Mouse (Mus musculus) kidney, adult 2 months (tissue): Measurements from ENCODE around the gene Olfr707. TPM values are rescaled to one million over a fixed set of nuclear protein-coding genes. Genes with fewer than 3 reads are reported as not detected.
"Not testable (repeated sequence)": the region's sequence is repeated elsewhere in the genome, so short reads cannot be mapped to it uniquely, and the experiment has no call there.

Experiments used
- DNase-seq: peaks from one replicate; pipeline ENCODE4 v3.0.0; 2021
- H3K27ac ChIP-seq: fragments of 200-500 bp; 2 replicates; pipeline ENCODE4 v1.5.1; 2012; ENCODE audit warnings: low read depth, low read length, control low read depth, inconsistent platforms; ENCODE audit not compliant: insufficient read depth
- H3K27me3 ChIP-seq: fragments of 200-500 bp; replicated peaks from 2 replicates; pipeline ENCODE4 v1.6.1; 2012; ENCODE audit warnings: mild to moderate bottlenecking, moderate library complexity, low read length, inconsistent platforms; ENCODE audit not compliant: control insufficient read depth, insufficient read depth
- H3K36me3 ChIP-seq: fragments of 200-500 bp; 2 replicates; pipeline ENCODE4 v1.6.1; 2012; ENCODE audit warnings: mild to moderate bottlenecking, moderate library complexity, low read length, inconsistent platforms; ENCODE audit not compliant: control insufficient read depth, insufficient read depth
- H3K4me1 ChIP-seq: fragments of 200-500 bp; 2 replicates; pipeline ENCODE4 v1.6.1; 2011; ENCODE audit warnings: low read length; ENCODE audit not compliant: control insufficient read depth, insufficient read depth
- H3K4me3 ChIP-seq: fragments of 200-500 bp; 2 replicates; pipeline ENCODE4 v1.5.1; 2011; ENCODE audit warnings: mild to moderate bottlenecking, low read depth, low read length, control low read depth; ENCODE audit not compliant: insufficient read depth
- CTCF ChIP-seq: fragments of 200-500 bp; conservative IDR thresholded peaks from 2 replicates; pipeline ENCODE4 v1.5.1; 2011; ENCODE audit warnings: low read depth, mild to moderate bottlenecking, control low read depth, low read length, moderate library complexity, mixed read lengths; ENCODE audit not compliant: insufficient read depth, insufficient read length
- POLR2A ChIP-seq: fragments of 200-500 bp; IDR thresholded peaks from one replicate; pipeline ENCODE4 v1.6.1; 2011; ENCODE audit warnings: low read depth, low read length, control low read depth
- WGBS: fragments of 180-500 bp; shearing (Covaris S2); methylation state at CpG from one replicate; pipeline ENCODE4 v1.1.7; 2018; 5-methylcytosine and 5-hydroxymethylcytosine counted together
- polyA plus RNA-seq: library from polyadenylated mRNA; depleted of rRNA; stranded (reverse); fragments of >200 nt; gene quantifications from 2 replicates; pipeline ENCODE4 v1.2.3, GENCODE M21; 2012; rRNA removed

Olfr707 gene
- not detected in 2 replicates for polyA plus RNA-seq

GRCm38 (mm10) chr7:106901141-106901540 is at the start of gene Olfr707:
Gene Olfr707, minus strand, starts transcription at chr7:106901241.
- not testable (repeated sequence) for DNase-seq
- WGBS: 74% methylated on average over 3 of the region's 3 CpGs

DNA sequence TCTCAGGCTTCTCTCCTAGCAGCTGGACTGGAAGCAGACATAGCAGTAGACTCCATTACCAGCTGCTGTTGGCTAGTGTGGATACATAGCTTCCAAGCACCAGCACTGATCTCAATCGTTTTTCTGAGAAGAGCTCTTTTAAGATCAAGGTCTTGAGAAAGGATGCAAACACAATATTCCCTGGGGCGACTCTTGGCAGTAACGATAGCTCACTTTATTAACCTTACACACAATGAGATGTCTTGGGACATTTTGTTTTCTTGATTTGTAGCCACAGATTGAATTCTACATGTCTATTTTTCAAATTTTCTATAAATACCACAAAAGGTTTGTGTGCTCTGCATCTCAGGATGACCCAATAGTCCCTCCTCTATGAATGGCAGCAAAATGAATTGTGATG is 47.2 kb upstream of the Olfr707 start, which contains the start of gene Olfr710:
Gene Olfr710 (minus strand): TSS at position 101 of the 400 bp plus-strand sequence.
- H3K27me3 ChIP-seq: no peaks in the 10 kb centered on the region
- TF ChIP-seq CTCF (no peak), POLR2A (no peak)
- 68% methylated on average over 3 of the region's 3 CpGs for WGBS
- no peaks in the 10 kb centered on the region for H3K4me1 ChIP-seq
- H3K4me3 ChIP-seq: no peak within 1 kb of the TSS
- no peak within 1 kb of the TSS for H3K27ac ChIP-seq
- DNase-seq: no peak
- no peaks in the 10 kb centered on the region for H3K36me3 ChIP-seq

More at GRCm38 (mm10) chr7:106901141-106901540, at the start of gene Olfr707:
- not testable (repeated sequence) for H3K27me3 ChIP-seq, H3K36me3 ChIP-seq, H3K27ac ChIP-seq, H3K4me3 ChIP-seq, H3K4me1 ChIP-seq

DNA sequence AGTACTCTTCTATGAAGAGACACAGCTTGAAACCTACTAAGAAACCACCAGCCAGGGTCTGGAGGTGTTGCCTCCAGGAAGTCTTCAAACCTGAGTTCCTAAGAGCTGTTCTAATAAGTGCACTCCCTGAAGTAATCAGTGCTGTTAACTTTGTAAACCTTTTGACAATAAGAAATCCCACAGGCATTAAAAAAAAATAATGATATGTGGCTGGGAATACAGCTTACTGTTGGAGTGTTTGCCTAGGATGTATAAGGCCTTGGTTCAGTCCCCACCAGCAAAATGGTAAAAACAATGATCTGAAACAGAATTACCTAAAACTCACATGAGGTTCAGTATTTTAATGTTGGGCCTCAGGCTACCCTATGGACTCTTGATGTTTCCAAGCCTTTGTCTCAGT is 31.1 kb upstream of the Olfr707 start, which contains the start of gene Olfr709-ps1:
Gene Olfr709-ps1 (minus strand): TSS at position 101 of the 400 bp plus-strand sequence.
- no peak for DNase-seq
- no peaks in the 10 kb centered on the region for H3K27me3 ChIP-seq
- TF ChIP-seq POLR2A (no peak), CTCF (no peak)
- H3K27ac ChIP-seq: no peak within 1 kb of the TSS
- no peaks in the 10 kb centered on the region for H3K4me1 ChIP-seq
- no peaks in the 10 kb centered on the region for H3K36me3 ChIP-seq
- H3K4me3 ChIP-seq: no peak within 1 kb of the TSS

GRCm38 (mm10) chr7:106920961-106921360 is 19.9 kb upstream of the Olfr707 start:
- H3K27me3 ChIP-seq, H3K4me1 ChIP-seq, DNase-seq, H3K27ac ChIP-seq, H3K4me3 ChIP-seq, H3K36me3 ChIP-seq: not testable (repeated sequence)
- 91% methylated on average over 7 of the region's 7 CpGs for WGBS

DNA sequence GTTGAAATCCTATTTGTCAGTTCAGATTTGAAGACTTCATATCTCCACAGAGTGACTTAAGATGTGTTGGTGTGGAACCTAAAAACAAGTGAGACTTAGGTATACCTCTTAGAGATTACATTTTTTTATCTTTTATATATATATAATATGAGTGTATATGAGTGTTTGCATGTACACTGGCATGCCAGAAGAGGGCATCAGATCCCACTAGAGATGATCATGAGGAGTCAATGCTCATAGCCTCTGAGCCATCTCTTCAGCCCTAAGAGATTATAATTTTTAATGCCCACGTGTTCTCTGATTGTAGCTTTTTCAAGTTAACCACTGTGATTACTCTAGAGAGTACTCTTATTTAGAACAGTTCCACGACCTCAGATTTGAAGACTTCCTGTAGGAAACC is 6.6 kb upstream of the Olfr707 start, which contains the start of gene Olfr1532-ps1:
Gene Olfr1532-ps1 (plus strand): TSS at position 326 of the 400 bp plus-strand sequence.
- TF ChIP-seq POLR2A: no peak
- TF ChIP-seq CTCF: no peak
- Histone ChIP-seq H3K36me3 (no peaks in the 10 kb centered on the region), H3K4me1 (no peaks in the 10 kb centered on the region), H3K27ac (no peak within 1 kb of the TSS), H3K27me3 (no peaks in the 10 kb centered on the region), H3K4me3 (no peak within 1 kb of the TSS)
- 65% methylated on average over 2 of the region's 2 CpGs for WGBS
- DNase-seq: no peak

DNA sequence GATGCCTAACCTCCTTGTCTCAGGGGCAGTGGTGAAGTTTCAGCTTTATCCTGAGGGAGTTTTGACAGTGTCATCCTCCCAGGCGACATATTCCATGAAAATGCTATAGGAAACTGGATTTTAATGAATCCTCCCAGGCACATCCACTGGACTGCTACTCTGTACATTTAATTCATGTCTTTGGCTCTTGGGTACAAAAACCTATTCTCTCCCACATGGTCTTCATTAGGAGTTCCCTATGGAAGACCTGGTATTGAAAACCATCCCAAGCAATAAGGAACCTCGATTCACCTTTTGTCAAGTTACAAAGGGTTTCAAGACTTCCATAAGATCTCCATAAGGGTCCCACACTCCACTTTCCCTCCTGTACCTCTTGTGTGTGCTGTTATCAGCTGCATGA is 13.0 kb downstream of the Olfr707 start, which contains the start of gene Olfr706:
Gene Olfr706 (minus strand): TSS at position 101 of the 400 bp plus-strand sequence.
- DNase-seq: no peak
- no peak within 1 kb of the TSS for H3K27ac ChIP-seq
- H3K4me3 ChIP-seq: no peak within 1 kb of the TSS
- H3K36me3 ChIP-seq: no peaks in the 10 kb centered on the region
- TF ChIP-seq POLR2A (no peak), CTCF (no peak)
- H3K4me1 ChIP-seq: no peaks in the 10 kb centered on the region
- no peaks in the 10 kb centered on the region for H3K27me3 ChIP-seq
- 68% methylated on average over 2 of the region's 2 CpGs for WGBS

DNA sequence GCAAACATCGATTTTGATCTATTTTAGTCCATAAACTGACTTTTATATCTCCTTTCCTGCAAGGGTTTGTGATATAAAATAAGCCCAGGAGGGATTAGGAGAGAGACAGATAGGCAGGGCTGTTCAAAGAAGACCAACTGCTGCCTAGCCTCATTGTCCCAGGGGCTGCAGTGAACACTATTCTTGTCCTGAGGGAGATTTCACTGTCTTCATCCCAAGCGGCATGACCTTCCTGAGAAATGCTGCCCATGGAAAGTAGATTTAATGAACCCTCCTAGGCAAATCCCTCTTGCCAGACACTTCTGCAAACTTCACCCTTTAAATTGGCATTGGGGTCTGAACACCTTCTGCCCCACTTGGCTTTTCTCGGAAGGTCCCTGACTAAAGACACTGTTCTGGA is 24.2 kb downstream of the Olfr707 start, which contains the start of gene Olfr705:
Gene Olfr705 (minus strand): TSS at position 101 of the 400 bp plus-strand sequence.
- Histone ChIP-seq H3K27ac (no peak within 1 kb of the TSS), H3K4me3 (no peak within 1 kb of the TSS), H3K36me3 (no peaks in the 10 kb centered on the region), H3K4me1 (no peaks in the 10 kb centered on the region), H3K27me3 (no peaks in the 10 kb centered on the region)
- WGBS: 80% methylated on average over 3 of the region's 3 CpGs
- TF ChIP-seq POLR2A (no peak), CTCF (no peak)
- DNase-seq: no peak

DNA sequence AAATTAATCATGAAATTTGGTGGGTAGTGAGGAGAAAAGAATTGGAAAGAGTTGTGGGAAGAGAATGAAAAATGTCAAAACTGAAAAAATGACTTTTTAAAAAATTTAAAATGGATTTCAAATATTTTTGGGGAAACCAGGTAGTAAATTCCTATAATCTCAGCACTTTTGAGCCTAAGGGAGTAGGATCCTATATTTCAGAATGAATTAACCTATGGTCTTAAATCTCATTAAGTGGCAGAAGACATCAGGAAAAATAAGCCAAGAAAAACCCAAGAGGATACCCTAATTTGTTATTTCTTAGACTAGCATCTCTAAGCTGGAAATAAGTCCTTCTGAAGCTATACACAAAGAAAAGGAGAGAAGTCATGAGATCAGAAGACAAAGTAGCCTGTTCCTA is 38.2 kb downstream of the Olfr707 start, which contains the start of gene Olfr704:
Gene Olfr704 (plus strand): TSS at position 301 of the 400 bp plus-strand sequence.
- DNase-seq: no peak
- Histone ChIP-seq H3K4me3 (no peak within 1 kb of the TSS), H3K36me3 (no peaks in the 10 kb centered on the region), H3K27me3 (no peaks in the 10 kb centered on the region), H3K27ac (no peak within 1 kb of the TSS), H3K4me1 (no peaks in the 10 kb centered on the region)
- TF ChIP-seq POLR2A: no peak
- TF ChIP-seq CTCF: no peak
